Comparison of ENCODE assay signal across 13 mouse cellular contexts in genomic region chr1:178952910-178953309, GRCm38 (mm10).
DNase-seq lines count a peak whose midpoint lies in the region; ATAC-seq and TF ChIP-seq lines count a peak whose summit lies in the region.
"Had no signal": no experiment of that assay in that cellular context is flagged by ENCODE, and none has a peak within 500 bp of the region (broad histone marks: within the 10 kb centered on the region; RNA-seq: fewer than 3 reads in every experiment).

No protein-coding gene starts in this region.

- TF ChIP-seq CTCF in hindbrain, postnatal 0 days (IDR thresholded peaks at IDR 0.05; ENCODE audit: low read depth): no peak

- H3K9me3 ChIP-seq in hindbrain, embryonic 11.5 days (ENCODE audit: control insufficient read depth, low read length): no peaks in the 10 kb centered on the region
- H3K9me3 ChIP-seq in hindbrain, embryonic 10.5 days: 0 out of 2 replicates have a peak, but pooled peaks cover 6% of the 10 kb centered on the region
- peaks cover 5% of the 10 kb centered on the region; the same call in 1 of the 2 replicates for H3K9me3 ChIP-seq in embryonic facial prominence, embryonic 10.5 days
- H3K9me3 ChIP-seq in hindbrain, postnatal 0 days (ENCODE audit: low read length): peaks cover 4% of the 10 kb centered on the region; the same call in 1 of the 2 replicates

- no peaks in the 10 kb centered on the region for H3K36me3 ChIP-seq in hindbrain, embryonic 11.5 days (ENCODE audit: control insufficient read depth, insufficient read depth, low read length)
- H3K36me3 ChIP-seq in hindbrain, embryonic 10.5 days: no peaks in the 10 kb centered on the region
- no peaks in the 10 kb centered on the region for H3K36me3 ChIP-seq in embryonic facial prominence, embryonic 10.5 days (replicated peaks)
- H3K36me3 ChIP-seq in hindbrain, postnatal 0 days (ENCODE audit: insufficient read depth, low read length): no peaks in the 10 kb centered on the region
- H3K36me3 ChIP-seq: heart, embryonic 15.5 days had no signal

- WGBS in hindbrain, embryonic 11.5 days: 65% methylated on average over 12 of the region's 12 CpGs
- 82% methylated on average over 12 of the region's 12 CpGs for WGBS in hindbrain, embryonic 10.5 days
- 81% methylated on average over 12 of the region's 12 CpGs for WGBS in embryonic facial prominence, embryonic 10.5 days
- 48% methylated on average over 12 of the region's 12 CpGs for WGBS in hindbrain, postnatal 0 days

- no peak overlapping the region for H3K27ac ChIP-seq in hindbrain, embryonic 11.5 days (ENCODE audit: low read depth, low read length)
- H3K27ac ChIP-seq in hindbrain, embryonic 10.5 days: no peak overlapping the region
- H3K27ac ChIP-seq in embryonic facial prominence, embryonic 10.5 days (replicated peaks): peak overlapping the region; percentile 69; the same call in 1 of the 2 replicates
- H3K27ac ChIP-seq in hindbrain, postnatal 0 days: no peak overlapping the region
- H3K27ac ChIP-seq: heart, embryonic 15.5 days had no signal

- H3K9ac ChIP-seq in hindbrain, embryonic 11.5 days (ENCODE audit: low read depth, low read length): no peak overlapping the region
- no peak overlapping the region for H3K9ac ChIP-seq in hindbrain, postnatal 0 days (replicated peaks; ENCODE audit: low read length)
- H3K9ac ChIP-seq: heart, embryonic 15.5 days had no signal

- no peaks in the 10 kb centered on the region for H3K4me1 ChIP-seq in hindbrain, embryonic 11.5 days (replicated peaks; ENCODE audit: control insufficient read depth, insufficient read depth, low read length)
- H3K4me1 ChIP-seq in hindbrain, embryonic 10.5 days (replicated peaks): peaks cover 9% of the 10 kb centered on the region; the same call in 1 of the 2 replicates
- H3K4me1 ChIP-seq in embryonic facial prominence, embryonic 10.5 days: peaks cover 5% of the 10 kb centered on the region
- no peaks in the 10 kb centered on the region for H3K4me1 ChIP-seq in hindbrain, postnatal 0 days (ENCODE audit: insufficient read depth, low read length)
- H3K4me1 ChIP-seq: heart, embryonic 15.5 days had no signal

- H3K4me2 ChIP-seq in hindbrain, embryonic 11.5 days (replicated peaks; ENCODE audit: low read depth, low read length): no peak overlapping the region
- H3K4me2 ChIP-seq in hindbrain, postnatal 0 days (ENCODE audit: low read depth, low read length): no peak overlapping the region
- H3K4me2 ChIP-seq: heart, embryonic 15.5 days had no signal

- DNase-seq in hindbrain, embryonic 11.5 days (ENCODE audit: low spot score): peak; percentile 25
- DNase-seq in hindbrain, embryonic 10.5 days (ENCODE audit: low spot score): no peak
- no peak for DNase-seq in embryonic facial prominence, embryonic 10.5 days (ENCODE audit: low spot score)
- peak; percentile 50 for DNase-seq in hindbrain, postnatal 0 days (ENCODE audit: low spot score)
- DNase-seq in neural tube, embryonic 10.5 days (ENCODE audit: extremely low spot score, low spot score): peak; percentile 28
- no peak for DNase-seq in layer of hippocampus, postnatal 25 days (ENCODE audit: extremely low spot score in 1 of 2, low spot score in 1 of 2)
- DNase-seq in layer of hippocampus, adult 11-12 months (ENCODE audit: low spot score): no peak
- DNase-seq: adrenal gland, adult 2 months; B cell, adult 2 months; kidney, adult 9 months had no signal

- no peaks in the 10 kb centered on the region for H3K27me3 ChIP-seq in hindbrain, embryonic 11.5 days (ENCODE audit: control insufficient read depth, insufficient read depth, low read length)
- H3K27me3 ChIP-seq in hindbrain, embryonic 10.5 days (ENCODE audit: insufficient read depth, poor library complexity, severe bottlenecking): no peaks in the 10 kb centered on the region
- no peaks in the 10 kb centered on the region for H3K27me3 ChIP-seq in embryonic facial prominence, embryonic 10.5 days (replicated peaks; ENCODE audit: low read depth, poor library complexity, severe bottlenecking)
- H3K27me3 ChIP-seq in hindbrain, postnatal 0 days (ENCODE audit: insufficient read depth, low read length): no peaks in the 10 kb centered on the region
- H3K27me3 ChIP-seq: heart, embryonic 15.5 days had no signal

- no peak for ATAC-seq in hindbrain, embryonic 11.5 days (ENCODE audit: low FRiP score)
- peak; percentile 45 for ATAC-seq in hindbrain, postnatal 0 days
- no peak for ATAC-seq in erythroblast, adult 5-6 weeks (replicated peaks; ENCODE audit: low FRiP score, poor library complexity, severe bottlenecking)

- H3K4me3 ChIP-seq in hindbrain, embryonic 11.5 days (ENCODE audit: low read depth, low read length): no peak overlapping the region
- H3K4me3 ChIP-seq in hindbrain, embryonic 10.5 days: no peak overlapping the region
- H3K4me3 ChIP-seq in embryonic facial prominence, embryonic 10.5 days: no peak overlapping the region
- H3K4me3 ChIP-seq in hindbrain, postnatal 0 days (ENCODE audit: low read length): no peak overlapping the region
- H3K4me3 ChIP-seq: erythroblast, embryonic 14.5 days; heart, embryonic 15.5 days had no signal

Comparison
In these comparisons a context has a peak if more than half of its experiments do, and no peak if none do; other contexts are left out.
1. DNase-seq: peak in hindbrain, embryonic 11.5 days (single experiment), hindbrain, postnatal 0 days (single experiment) and neural tube, embryonic 10.5 days (single experiment); none in hindbrain, embryonic 10.5 days (single experiment), embryonic facial prominence, embryonic 10.5 days (single experiment), layer of hippocampus, postnatal 25 days (0 of 2) and layer of hippocampus, adult 11-12 months (single experiment).